Mouse (Mus musculus): ENCODE results near the gene Sh2b2. TPM values are rescaled to one million over a fixed set of nuclear protein-coding genes. Genes with fewer than 3 reads are reported as not detected.

The Sh2b2 gene
- polyA plus RNA-seq, 1 experiment = 8.7 TPM

DNA sequence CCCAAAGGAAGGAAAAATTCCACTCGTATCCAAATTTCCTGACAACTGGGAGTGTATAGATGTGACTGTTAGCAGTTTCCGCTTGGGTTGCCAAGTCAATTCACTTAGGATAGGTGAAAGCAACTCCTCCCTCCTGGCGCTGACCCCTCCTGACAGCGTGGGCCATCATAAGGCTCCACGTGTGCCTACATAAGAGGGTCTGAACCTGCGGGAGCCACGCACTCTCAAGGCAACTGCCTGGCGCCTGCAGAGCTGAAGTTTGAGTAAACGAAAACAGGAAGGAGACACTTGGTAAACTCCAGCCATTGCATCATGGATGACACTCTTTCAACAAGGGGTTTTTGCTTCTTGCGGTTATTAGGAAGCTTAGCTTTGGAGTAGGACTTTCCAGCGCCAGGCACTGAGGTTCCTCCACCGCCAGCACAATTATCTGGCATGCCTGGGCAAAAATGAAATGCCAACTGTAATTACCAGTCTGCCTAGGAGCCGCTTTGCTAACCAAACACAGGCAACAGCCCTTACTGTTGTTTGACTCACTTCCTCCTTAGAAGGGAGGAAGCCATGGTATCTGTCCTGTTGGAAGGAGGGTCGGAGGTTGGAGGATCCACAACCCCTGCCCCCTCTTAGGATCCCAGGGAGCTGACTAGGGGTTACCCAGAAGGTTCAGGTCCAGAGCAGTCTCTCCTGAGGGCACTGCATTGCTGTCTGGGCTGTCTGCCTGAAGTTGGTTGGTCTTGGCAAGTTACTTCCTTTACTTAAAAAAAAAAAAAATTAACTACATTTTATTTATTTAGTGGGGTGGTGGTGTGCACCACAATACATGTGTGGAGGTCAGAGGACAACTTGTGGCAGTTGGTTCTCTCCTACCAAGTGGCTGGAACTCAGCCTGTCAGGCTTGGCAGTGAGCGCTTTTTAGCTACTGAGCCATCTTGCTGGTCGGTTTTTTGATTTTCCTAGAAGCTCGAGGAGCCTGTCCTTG is 74.7 kb downstream of the Sh2b2 start:
- WGBS = 27% methylated on average over 17 of the region's 17 CpGs
- Histone ChIP-seq H3K27ac (ENCODE audit: insufficient read depth, low read depth, low read length) (peak overlapping the region; percentile 64; the same call in 1 of the 2 replicates), H3K4me3 (ENCODE audit: insufficient read depth, low read depth, low read length) (peak overlapping the region; percentile 36; the same call in 1 of the 2 replicates), H3K4me1 (ENCODE audit: control insufficient read depth, insufficient read depth, low read length) (peaks cover 10% of the 10 kb centered on the region), H3K27me3 (replicated peaks; ENCODE audit: control insufficient read depth, insufficient read depth, low read length) (no peaks in the 10 kb centered on the region), H3K36me3 (ENCODE audit: control insufficient read depth, insufficient read depth, low read length) (no peaks in the 10 kb centered on the region)
- TF ChIP-seq POLR2A (IDR thresholded peaks at IDR 0.05; ENCODE audit: low read depth, low read length) = no peak
- TF ChIP-seq CTCF (conservative IDR thresholded peaks at IDR 0.05; ENCODE audit: insufficient read depth, insufficient read length, low read depth, low read length) = no peak
- DNase-seq = peak; percentile 27

- TF ChIP-seq POLR2A (IDR thresholded peaks at IDR 0.05; ENCODE audit: low read depth, low read length) = no peak
- TF ChIP-seq CTCF (conservative IDR thresholded peaks at IDR 0.05; ENCODE audit: insufficient read depth, insufficient read length, low read depth, low read length) = no peak
- peak within 1 kb of the TSS; percentile 54 for H3K4me3 ChIP-seq (ENCODE audit: insufficient read depth, low read depth, low read length)
- no peaks in the 10 kb centered on the region for H3K36me3 ChIP-seq (ENCODE audit: control insufficient read depth, insufficient read depth, low read length)
- peak within 1 kb of the TSS; percentile 64; the same call in 1 of the 2 replicates for H3K27ac ChIP-seq (ENCODE audit: insufficient read depth, low read depth, low read length)
- peaks cover 10% of the 10 kb centered on the region for H3K4me1 ChIP-seq (ENCODE audit: control insufficient read depth, insufficient read depth, low read length)
- no peaks in the 10 kb centered on the region for H3K27me3 ChIP-seq (replicated peaks; ENCODE audit: control insufficient read depth, insufficient read depth, low read length)
- 2% methylated on average over 49 of the region's 49 CpGs for WGBS
- DNase-seq = peak; percentile 80
These were observed 75.6 kb downstream of the Sh2b2 start, which contains the start of gene Orai2 for GRCm38 (mm10) chr5:136170512-136171362. Orai2 (minus strand) TSS chr5:136170713.

- no peaks in the 10 kb centered on the region for H3K27me3 ChIP-seq (replicated peaks; ENCODE audit: control insufficient read depth, insufficient read depth, low read length)
These were observed 76.5 kb downstream of the Sh2b2 start for GRCm38 (mm10) chr5:136169626-136170511.

More at GRCm38 (mm10) chr5:136169626-136170511, 76.5 kb downstream of the Sh2b2 start:
- H3K36me3 ChIP-seq (ENCODE audit: control insufficient read depth, insufficient read depth, low read length) = no peaks in the 10 kb centered on the region
- no peak overlapping the region; the same call in 1 of the 2 replicates for H3K27ac ChIP-seq (ENCODE audit: insufficient read depth, low read depth, low read length)
- no peak for TF ChIP-seq CTCF (conservative IDR thresholded peaks at IDR 0.05; ENCODE audit: insufficient read depth, insufficient read length, low read depth, low read length)
- no peak for TF ChIP-seq POLR2A (IDR thresholded peaks at IDR 0.05; ENCODE audit: low read depth, low read length)
- DNase-seq = peak; percentile 30
- 16% methylated on average over 15 of the region's 15 CpGs for WGBS
- peaks cover 10% of the 10 kb centered on the region for H3K4me1 ChIP-seq (ENCODE audit: control insufficient read depth, insufficient read depth, low read length)
- peak overlapping the region; percentile 54 for H3K4me3 ChIP-seq (ENCODE audit: insufficient read depth, low read depth, low read length)

Other genes with a start within 250 kb of the Sh2b2 start
- gene Upk3b, start 208.1 kb downstream of the Sh2b2 start, polyA plus RNA-seq (2012; rRNA removed) = 7.7 and 8.1 TPM in 2 replicates
- 0.52 and 0.96 TPM in 2 replicates for gene Upk3bl, start 192.1 kb downstream of the Sh2b2 start, polyA plus RNA-seq (2012; rRNA removed)
- gene Rasa4, start 162.6 kb downstream of the Sh2b2 start, polyA plus RNA-seq (2012; rRNA removed) = 7.6 and 9.1 TPM in 2 replicates
- gene Polr2j, start 129.9 kb downstream of the Sh2b2 start, polyA plus RNA-seq (2012; rRNA removed) = 88.9 and 103 TPM in 2 replicates
- 18.4 and 19.9 TPM in 2 replicates for gene Lrwd1, start 110.5 kb downstream of the Sh2b2 start, polyA plus RNA-seq (2012; rRNA removed)
- gene Alkbh4, start 110.4 kb downstream of the Sh2b2 start, polyA plus RNA-seq (2012; rRNA removed) = 11.1 and 11.8 TPM in 2 replicates
- 9.7 and 12.7 TPM in 2 replicates for gene Orai2, start 75.8 kb downstream of the Sh2b2 start, polyA plus RNA-seq (2012; rRNA removed)
- gene Prkrip1, start 47.6 kb downstream of the Sh2b2 start, polyA plus RNA-seq (2012; rRNA removed) = 9.0 and 14.1 TPM in 2 replicates

All from kidney, adult 2 months (tissue).